Mouse (Mus musculus) cerebellum, adult 2 months (tissue): Measurements from ENCODE around the gene Adamts13.
A peak's percentile ranks its signal among the peaks of the same experiment; 100 is the strongest.

Experiments used
- CTCF ChIP-seq: fragments of 200-500 bp; IDR thresholded peaks from 2 replicates; pipeline ENCODE4 v1.5.1; 2011; ENCODE audit warnings: low read depth, mild to moderate bottlenecking, control low read depth, low read length, moderate library complexity, borderline replicate concordance; ENCODE audit not compliant: insufficient read depth
- POLR2A ChIP-seq: fragments of 200-500 bp; IDR thresholded peaks from 2 replicates; pipeline ENCODE4 v1.6.1; 2011; ENCODE audit warnings: low read length, control low read depth, borderline replicate concordance; ENCODE audit not compliant: insufficient read depth

DNA sequence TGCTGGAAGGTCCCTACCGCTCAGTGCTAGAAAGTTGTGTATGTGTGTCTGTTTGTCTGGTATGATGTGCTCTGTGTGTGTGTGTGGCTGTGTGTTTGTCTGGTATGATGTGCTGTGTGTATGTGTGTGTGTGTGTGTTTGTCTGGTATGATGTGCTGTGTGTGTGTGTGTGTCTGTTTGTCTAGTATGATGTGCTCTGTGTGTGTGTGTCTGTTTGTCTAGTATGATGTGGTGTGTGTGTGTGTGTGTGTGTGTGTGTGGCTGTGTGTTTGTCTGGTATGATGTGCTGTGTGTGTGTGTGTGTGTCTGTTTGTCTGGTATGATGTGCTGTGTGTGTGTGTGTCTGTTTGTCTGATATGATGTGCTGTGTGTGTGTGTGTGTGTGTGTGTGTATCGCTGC, 46.3 kb downstream of the Adamts13 start:
- no peak for TF ChIP-seq CTCF
- TF ChIP-seq POLR2A, result peak; percentile 3; the same call in 1 of the 2 replicates
